Mouse (Mus musculus) cerebellum, postnatal 10 days (tissue): ENCODE results near the gene Gm10638.

Experiments
- DNase-seq, 2 experiments: peaks; one replicate each; pipeline ENCODE4 v3.0.0; 2021; ENCODE audit warnings: mixed read lengths in 2 of 2

The Gm10638 gene

DNA sequence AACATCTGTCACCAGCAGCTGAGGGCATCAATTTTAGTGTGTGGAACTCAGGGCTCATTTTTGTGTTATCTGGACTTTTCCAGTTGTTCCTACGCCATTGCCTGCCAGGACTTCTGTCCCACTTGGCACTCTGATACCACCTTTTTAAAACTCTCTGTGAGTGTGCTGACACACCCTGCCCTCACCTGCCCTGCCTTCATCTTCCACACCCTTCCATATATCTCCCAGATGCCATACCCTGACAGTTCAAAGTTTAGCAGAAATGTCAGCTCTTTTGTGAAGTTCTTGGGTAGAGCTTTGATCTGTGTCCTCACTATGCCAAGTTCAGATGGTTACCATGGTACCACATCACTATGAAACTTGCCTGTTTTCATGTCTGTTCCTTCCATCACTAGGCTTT lies 44.1 kb downstream of the Gm10638 start:
- DNase-seq = no peak

- DNase-seq = no peak
Measured at GRCm38 (mm10) chr8:86791542-86791941, 46.0 kb downstream of the Gm10638 start.

DNA sequence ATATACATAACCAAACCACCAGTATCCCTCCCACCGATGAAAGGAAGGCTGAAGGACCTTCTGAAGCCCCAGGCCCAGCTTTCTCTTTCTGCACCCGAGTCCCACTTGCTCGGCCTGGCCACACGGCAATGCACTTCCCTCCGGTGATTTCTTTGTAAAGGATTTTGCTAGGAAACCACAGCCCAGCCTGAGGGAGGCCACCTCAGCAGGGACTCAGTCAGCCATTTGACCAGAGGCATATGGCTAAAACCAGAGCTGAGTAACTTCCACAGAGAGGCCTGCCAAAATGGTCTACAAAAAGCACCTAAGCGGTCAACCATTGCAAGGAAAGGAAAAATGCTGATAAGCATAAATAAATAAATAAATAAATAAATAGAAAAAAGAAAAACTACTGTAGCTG lies 49.2 kb downstream of the Gm10638 start:
- DNase-seq = no peak
